Mouse (Mus musculus): Measurements from ENCODE around the gene Dars2.
"Not testable (repeated sequence)": the region's sequence is repeated elsewhere in the genome, so short reads cannot be mapped to it uniquely, and the experiment has no call there.

Gene Dars2

GRCm38 (mm10) chr1:161035786-161036404 is 34.6 kb downstream of the Dars2 start:
- DNase-seq (ENCODE audit: low read depth in 2 of 2, low spot score in 2 of 2) = no peak

- DNase-seq (ENCODE audit: low read depth in 2 of 2, low spot score in 2 of 2) = no peak
These were observed 35.1 kb downstream of the Dars2 start for GRCm38 (mm10) chr1:161035281-161035785.

GRCm38 (mm10) chr1:161034435-161035280 is 35.8 kb downstream of the Dars2 start, which contains the start of gene Zbtb37:
Gene Zbtb37 (minus strand): TSS chr1:161034849.
- peak; percentile 96 to 97 for DNase-seq (ENCODE audit: low read depth in 2 of 2, low spot score in 2 of 2)

- no peak for DNase-seq (ENCODE audit: low read depth in 2 of 2, low spot score in 2 of 2)
These were observed 36.5 kb downstream of the Dars2 start for GRCm38 (mm10) chr1:161033856-161034434.

- DNase-seq (ENCODE audit: low read depth in 2 of 2, low spot score in 2 of 2) = no peak
These were observed 38.1 kb downstream of the Dars2 start for GRCm38 (mm10) chr1:161032345-161032744.

GRCm38 (mm10) chr1:161031881-161032280 is 38.6 kb downstream of the Dars2 start:
- no peak for DNase-seq (ENCODE audit: low read depth in 2 of 2, low spot score in 2 of 2)

GRCm38 (mm10) chr1:161030058-161030457 is 40.4 kb downstream of the Dars2 start:
- no peak for DNase-seq (ENCODE audit: low read depth in 2 of 2, low spot score in 2 of 2)

- not testable (repeated sequence) for DNase-seq (ENCODE audit: low read depth in 2 of 2, low spot score in 2 of 2)
These were observed 42.0 kb downstream of the Dars2 start for GRCm38 (mm10) chr1:161028427-161028826.

- DNase-seq (ENCODE audit: low read depth in 2 of 2, low spot score in 2 of 2) = no peak
These were observed 43.3 kb downstream of the Dars2 start for GRCm38 (mm10) chr1:161027196-161027595.

- no peak for DNase-seq (ENCODE audit: low read depth in 2 of 2, low spot score in 2 of 2)
These were observed 44.8 kb downstream of the Dars2 start for GRCm38 (mm10) chr1:161025410-161026210.

GRCm38 (mm10) chr1:161020051-161020450 is 50.4 kb downstream of the Dars2 start:
- no peak for DNase-seq (ENCODE audit: low read depth in 2 of 2, low spot score in 2 of 2)

GRCm38 (mm10) chr1:161016378-161016777 is 54.1 kb downstream of the Dars2 start:
- DNase-seq (ENCODE audit: low read depth in 2 of 2, low spot score in 2 of 2) = no peak

GRCm38 (mm10) chr1:161010436-161010835 is 60.0 kb downstream of the Dars2 start:
- no peak for DNase-seq (ENCODE audit: low read depth in 2 of 2, low spot score in 2 of 2)

GRCm38 (mm10) chr1:161008038-161008437 is 62.4 kb downstream of the Dars2 start:
- DNase-seq (ENCODE audit: low read depth in 2 of 2, low spot score in 2 of 2) = no peak

GRCm38 (mm10) chr1:161006471-161006870 is 64.0 kb downstream of the Dars2 start:
- DNase-seq (ENCODE audit: low read depth in 2 of 2, low spot score in 2 of 2) = no peak

GRCm38 (mm10) chr1:161005526-161005925 is 64.9 kb downstream of the Dars2 start:
- DNase-seq (ENCODE audit: low read depth in 2 of 2, low spot score in 2 of 2) = no peak

- no peak for DNase-seq (ENCODE audit: low read depth in 2 of 2, low spot score in 2 of 2)
These were observed 65.5 kb downstream of the Dars2 start for GRCm38 (mm10) chr1:161004942-161005341.

GRCm38 (mm10) chr1:160993851-160994250 is 76.6 kb downstream of the Dars2 start:
- no peak for DNase-seq (ENCODE audit: low read depth in 2 of 2, low spot score in 2 of 2)
